Mouse (Mus musculus): ENCODE results near the gene Htra3.

The Htra3 gene

GRCm38 (mm10) chr5:35612722-35613121 lies 66.9 kb downstream of the Htra3 start:
- DNase-seq (ENCODE audit: low spot score) = no peak

GRCm38 (mm10) chr5:35611900-35612299 lies 67.7 kb downstream of the Htra3 start:
- DNase-seq (ENCODE audit: low spot score) = no peak

- no peak for DNase-seq (ENCODE audit: low spot score)
These were observed 68.4 kb downstream of the Htra3 start for GRCm38 (mm10) chr5:35611170-35611569.

- DNase-seq (ENCODE audit: low spot score) = no peak
These were observed 69.2 kb downstream of the Htra3 start for GRCm38 (mm10) chr5:35610381-35610780.

- DNase-seq (ENCODE audit: low spot score) = no peak
These were observed 69.6 kb downstream of the Htra3 start for GRCm38 (mm10) chr5:35609971-35610370.

GRCm38 (mm10) chr5:35609381-35609780 lies 70.2 kb downstream of the Htra3 start:
- DNase-seq (ENCODE audit: low spot score) = peak; percentile 75

- no peak for DNase-seq (ENCODE audit: low spot score)
These were observed 71.0 kb downstream of the Htra3 start for GRCm38 (mm10) chr5:35608559-35608958.

- DNase-seq (ENCODE audit: low spot score) = no peak
These were observed 71.8 kb downstream of the Htra3 start for GRCm38 (mm10) chr5:35607784-35608183.

- no peak for DNase-seq (ENCODE audit: low spot score)
These were observed 72.8 kb downstream of the Htra3 start for GRCm38 (mm10) chr5:35606800-35607199.

GRCm38 (mm10) chr5:35605355-35605754 lies 74.2 kb downstream of the Htra3 start:
- DNase-seq (ENCODE audit: low spot score) = no peak
